Mouse (Mus musculus): Measurements from ENCODE around the gene Crb3. TPM values are rescaled to one million over a fixed set of nuclear protein-coding genes. Genes with fewer than 3 reads are reported as not detected.

Crb3 gene
- total RNA-seq (2015), result not detected in 2 replicates
- total RNA-seq (2017), result not detected in 2 replicates

DNA sequence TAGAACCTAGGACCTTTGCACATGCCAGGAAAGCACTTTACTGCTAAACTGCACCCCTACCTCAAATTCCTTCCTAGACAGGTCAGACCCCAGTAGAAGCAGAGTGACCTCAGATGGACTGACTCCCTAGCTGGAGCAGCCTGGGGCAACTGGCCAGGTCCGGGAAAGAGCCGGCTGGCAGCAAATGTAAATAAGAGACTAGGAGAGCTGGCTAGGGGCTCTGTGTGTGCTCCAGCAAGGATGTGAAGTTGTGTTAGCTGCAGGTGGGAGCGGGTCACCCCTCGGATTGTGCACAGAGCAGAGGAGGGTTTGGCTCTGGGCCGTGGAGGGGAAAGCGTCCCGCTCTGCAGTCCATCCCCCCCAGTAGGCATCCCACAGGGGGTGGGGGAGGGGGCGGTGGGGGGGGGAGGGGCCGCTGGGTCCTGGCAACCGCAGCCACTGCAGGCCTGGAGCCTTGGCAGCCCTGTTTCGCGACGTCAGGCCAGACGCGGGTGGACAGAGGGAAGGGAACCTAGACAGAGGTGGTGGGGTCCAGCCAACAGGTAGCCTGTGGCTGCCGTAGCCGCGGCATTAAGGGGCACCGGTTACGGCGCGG, at the start of gene Crb3:
Gene Crb3, plus strand, starts transcription at position 215 of the 595 bp plus-strand sequence.
- no peak for ATAC-seq (replicated peaks; ENCODE audit: poor library complexity)

DNA sequence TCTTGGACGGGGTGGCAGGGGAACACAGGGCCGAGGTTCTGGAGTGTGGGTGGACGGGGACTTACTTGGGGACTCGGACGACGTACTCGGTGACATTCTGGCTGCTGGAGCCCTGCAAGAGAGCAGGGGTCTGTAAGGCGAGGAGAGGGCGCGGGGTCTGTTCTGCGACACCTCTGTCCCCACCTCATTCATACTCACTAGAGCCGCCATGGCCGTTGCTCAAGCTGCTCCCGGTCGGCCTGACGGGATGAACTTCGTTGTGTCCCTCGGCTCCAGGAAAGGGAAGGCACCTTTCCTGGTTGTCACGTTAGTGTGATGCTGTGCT, 48.0 kb upstream of the Crb3 start:
- peak; percentile 40 for ATAC-seq (replicated peaks; ENCODE audit: poor library complexity)

DNA sequence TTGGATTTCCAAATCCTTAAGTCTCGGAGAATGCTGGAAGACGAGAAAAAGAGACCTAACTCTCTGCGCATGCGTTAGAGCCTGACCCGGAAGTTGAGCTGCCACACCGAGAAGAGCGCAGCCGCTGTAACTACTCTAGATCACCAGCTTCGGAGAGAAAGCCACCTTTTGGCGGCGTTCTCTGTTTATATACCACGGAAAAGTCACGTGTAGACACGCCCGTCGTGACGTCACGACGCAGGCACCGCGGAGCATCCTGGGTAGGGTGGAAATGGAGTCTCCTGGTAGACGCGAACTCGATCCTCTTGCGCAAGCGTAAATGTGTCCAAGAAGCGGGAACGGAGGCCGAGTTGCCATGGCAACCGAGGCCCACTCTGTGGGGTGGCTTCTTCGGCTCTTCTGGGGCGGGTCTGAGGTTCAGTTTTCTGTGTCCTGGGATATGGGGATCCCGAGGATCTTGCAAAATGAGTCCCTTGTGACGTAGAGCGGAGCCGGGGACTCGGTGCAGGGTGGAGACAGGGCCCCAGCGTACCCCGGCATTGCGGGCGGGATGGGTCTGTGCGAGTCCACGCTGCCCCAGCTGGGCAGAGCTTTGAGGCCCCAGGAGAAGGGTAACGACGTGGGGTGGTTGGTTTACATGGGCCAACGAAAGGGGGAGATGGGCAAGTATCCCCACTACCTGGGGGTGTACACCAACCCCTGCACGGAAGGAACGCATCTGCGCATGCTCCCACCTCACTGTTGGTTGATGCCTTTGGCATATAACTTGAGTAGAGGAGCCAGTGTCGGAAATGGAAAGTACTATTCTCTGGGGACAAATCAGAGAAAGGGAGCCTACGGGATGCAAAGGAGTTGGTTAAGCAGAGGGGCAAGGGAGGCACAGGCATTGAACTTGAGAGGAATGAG, 47.4 kb upstream of the Crb3 start, which contains the start of the genes Gtf2f1 and Gm17949:
Gene Gtf2f1, minus strand, starts transcription at position 53 of the 906 bp plus-strand sequence.
Gene Gm17949, plus strand, starts transcription at position 234 of the 906 bp plus-strand sequence.
- peak; percentile 81 for ATAC-seq (replicated peaks; ENCODE audit: poor library complexity)

DNA sequence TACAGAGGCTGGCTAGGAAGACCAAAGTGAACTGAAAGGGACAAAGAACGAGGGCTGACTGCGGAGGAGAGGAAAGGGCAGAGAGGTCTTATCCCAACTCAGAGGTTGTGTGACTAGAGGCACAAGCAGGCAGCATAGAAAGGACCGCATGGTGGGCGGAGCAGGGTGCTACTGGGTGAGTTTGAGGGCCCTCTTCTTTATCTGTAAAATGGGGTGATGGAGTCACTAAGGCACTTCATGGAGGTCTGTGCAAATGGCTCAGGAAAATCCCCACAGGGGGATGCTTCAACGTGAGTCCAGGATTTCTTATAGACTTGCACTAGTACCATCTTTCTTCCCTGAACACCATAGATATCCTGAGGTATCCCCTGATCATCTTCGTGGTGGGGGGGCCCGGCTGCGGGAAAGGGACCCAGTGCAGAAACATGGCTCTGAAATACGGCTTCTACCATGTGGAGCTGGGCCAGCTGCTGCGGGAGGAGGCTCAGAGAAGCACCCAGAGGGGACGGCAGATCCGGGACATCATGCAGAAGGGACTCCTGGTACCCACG, 46.6 kb upstream of the Crb3 start:
- ATAC-seq (replicated peaks; ENCODE audit: poor library complexity), result no peak

DNA sequence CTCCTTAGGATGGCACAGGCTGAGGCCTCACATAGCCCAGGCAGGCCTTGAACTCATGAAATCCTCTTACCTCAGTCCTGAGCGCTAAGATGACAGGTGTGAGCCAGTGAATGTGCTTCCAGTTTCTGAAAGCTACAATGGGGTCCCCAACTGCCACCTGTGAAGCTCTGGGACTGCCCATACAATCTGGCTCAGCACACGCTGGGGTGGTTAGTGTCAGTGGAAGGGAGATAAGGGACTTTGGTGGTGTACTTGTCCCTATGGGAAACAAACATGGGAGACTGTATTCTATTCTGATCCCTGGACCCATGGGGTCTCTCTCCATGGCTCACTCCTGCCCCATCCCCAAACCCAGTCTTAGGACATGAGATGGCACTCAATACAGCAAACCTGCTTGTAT, 39.2 kb upstream of the Crb3 start:
- ATAC-seq (replicated peaks; ENCODE audit: poor library complexity), result peak; percentile 75

DNA sequence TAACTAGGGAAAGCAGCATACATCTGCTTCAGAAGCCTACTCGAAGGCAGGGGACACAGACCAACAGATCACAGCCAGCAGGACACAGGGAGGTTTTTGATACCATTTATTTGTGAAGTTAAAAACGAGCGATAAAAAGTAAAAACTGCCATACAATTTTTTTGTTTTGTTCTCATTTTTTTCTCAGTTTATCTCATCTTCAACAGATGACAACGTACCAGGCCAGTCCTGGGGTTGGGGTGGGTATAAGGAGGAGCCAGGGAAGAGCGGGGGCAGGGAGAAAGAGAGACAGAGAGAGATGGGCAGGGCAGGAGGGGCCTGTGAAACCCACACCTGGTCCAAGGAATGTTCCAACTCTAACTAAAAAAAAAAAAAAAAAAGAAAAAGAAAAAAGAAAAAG, 37.9 kb upstream of the Crb3 start:
- peak; percentile 51 for ATAC-seq (replicated peaks; ENCODE audit: poor library complexity)

DNA sequence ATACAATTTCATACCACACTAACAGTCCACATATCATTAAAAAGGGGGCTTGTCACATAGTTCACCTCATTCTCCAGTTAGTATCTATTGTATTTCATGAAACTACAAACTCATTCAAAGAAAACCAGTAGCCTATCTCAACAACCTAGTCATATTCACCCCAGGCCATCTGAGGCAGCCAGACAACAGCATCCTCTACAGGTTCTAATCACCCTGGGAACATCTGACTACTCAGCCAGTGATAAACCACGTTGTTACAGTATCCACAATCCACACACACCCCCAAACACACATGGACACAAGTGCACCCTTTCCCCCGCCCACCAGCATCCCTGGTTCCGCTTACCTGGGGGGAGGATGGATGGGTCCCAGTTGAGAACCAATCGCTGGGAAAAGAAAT, 31.4 kb upstream of the Crb3 start:
- ATAC-seq (replicated peaks; ENCODE audit: poor library complexity), result no peak

DNA sequence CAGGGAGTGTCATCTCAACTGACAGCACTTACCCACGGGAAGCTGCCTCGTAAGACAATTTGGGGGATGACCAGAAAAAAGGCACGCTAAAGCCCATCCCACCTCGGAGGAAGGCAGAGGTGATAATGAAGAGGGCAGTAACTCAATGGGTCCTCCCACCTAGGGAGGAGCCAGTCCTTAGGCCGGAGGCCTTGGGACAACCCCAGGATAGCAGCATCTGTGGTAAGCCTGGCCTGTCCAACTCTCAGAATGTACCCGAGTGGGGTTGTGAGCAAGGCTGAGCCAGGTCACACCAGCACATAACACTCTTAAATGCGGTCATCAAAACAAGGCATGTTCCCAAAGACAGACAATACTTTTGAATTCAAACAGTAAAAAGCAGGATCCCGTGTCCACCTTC, 29.2 kb upstream of the Crb3 start:
- peak; percentile 13 for ATAC-seq (replicated peaks; ENCODE audit: poor library complexity)

DNA sequence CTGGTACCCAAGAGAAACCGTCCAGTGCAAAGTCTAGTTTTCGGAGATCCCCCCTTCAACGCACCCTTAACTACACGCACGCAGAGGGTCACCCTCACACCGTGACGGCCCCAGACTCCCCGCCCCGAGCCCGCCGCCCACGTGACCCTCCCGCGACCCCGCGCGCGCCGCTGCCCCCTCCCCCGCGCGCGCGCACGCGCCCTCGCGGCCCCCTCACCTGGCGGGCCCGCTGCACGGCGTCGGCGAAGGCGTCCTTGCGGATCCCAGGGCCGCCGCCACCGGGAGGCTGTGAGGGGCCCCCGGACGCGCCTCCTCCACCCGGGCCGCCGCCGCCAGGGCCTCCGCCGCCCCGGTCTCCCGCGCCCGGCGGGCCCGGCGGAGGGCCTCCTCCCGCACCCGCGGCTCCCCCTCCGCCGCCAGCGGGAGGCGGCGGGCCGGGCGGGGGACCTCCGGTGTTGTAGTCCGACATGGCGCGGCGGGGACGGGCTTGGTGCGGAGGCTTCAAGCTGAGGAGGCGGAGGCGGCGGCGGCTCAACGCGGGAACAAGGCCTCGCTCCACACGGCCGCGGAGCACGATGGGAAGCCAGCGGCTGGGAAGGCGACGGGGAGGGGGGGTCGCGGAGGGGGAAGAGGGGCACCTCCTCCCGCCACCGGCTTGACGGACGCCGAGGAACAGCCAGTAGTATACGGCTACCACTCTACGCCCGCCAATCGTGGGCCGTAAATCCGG, 27.8 kb upstream of the Crb3 start, which contains the start of gene Khsrp:
Gene Khsrp, minus strand, starts transcription at position 592 of the 730 bp plus-strand sequence.
- no peak for ATAC-seq (replicated peaks; ENCODE audit: poor library complexity)

DNA sequence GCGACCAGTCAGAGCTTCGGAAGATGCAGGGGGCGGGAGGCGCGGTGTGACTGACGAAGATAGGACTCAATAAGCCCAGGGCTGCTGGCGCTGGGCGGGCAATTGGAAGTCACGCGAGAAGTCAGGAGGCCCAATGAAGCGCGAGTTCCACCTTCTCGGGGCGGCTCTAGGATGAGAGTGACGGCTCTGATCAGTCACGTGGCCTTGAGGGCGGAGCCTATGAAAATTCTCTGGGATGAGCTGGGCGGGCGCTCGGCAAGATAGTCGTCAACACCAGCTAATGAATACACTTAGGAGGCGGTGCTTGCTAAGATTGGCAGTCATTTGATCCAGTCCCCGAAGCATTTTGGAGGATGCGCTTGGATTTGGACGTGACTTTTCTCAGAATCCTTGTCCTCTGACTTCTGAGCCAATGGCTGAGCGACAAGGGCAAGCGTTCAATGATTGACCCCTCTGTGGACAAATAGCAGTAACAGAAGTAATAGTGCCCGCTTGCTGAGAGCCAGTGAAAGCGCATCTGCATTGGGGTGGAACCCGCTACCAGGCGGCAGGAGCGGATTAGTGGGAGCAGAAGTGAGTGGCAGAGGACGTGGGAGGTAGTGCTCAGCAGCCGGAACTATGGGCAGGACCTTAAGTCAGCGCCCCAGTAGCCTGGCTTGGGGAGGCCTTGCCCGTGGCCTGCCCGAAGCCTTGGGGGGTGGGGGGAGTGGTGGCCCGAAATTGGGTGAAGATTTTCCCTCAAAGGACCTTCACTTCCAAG, 27.1 kb upstream of the Crb3 start:
- peak; percentile 77 for ATAC-seq (replicated peaks; ENCODE audit: poor library complexity)

DNA sequence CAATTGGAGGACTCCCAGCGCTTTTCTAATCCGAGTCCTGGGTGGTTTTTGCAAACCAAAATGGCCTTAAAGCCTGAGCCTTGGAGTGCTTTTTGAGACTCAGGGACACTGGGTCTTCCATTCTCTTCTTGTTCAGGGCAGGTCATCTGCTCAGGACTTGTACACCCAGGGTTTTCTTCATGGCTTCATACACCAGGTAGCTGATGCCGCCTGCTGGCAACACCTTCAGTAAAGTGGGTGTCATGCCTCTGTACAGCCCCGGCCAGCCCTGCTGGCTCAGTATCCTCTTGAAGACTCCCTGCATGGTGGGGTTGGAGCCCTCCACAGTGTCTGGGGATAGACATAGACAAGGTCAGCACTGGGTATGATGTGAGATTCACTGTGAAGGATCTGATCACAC, 26.1 kb upstream of the Crb3 start:
- no peak for ATAC-seq (replicated peaks; ENCODE audit: poor library complexity)

DNA sequence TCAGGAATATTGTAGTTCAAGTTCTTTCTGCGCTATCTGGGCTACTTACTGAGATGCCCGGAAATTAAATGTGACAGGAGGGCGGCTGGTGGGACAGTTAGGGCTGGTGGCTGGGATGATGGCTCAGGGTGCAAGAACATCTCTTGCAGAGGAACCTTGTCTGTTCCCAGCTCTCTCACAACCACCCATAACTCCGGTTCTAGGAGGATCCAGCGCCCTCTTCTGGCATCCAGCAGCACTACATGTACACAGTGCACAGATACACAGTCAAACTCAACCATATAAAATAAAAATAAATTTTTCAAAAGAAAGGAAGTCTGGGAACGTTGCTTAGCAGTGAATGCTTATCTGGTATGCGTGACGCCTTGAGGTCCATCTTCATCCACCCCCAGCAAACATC, 19.9 kb upstream of the Crb3 start:
- peak; percentile 68 for ATAC-seq (replicated peaks; ENCODE audit: poor library complexity)

DNA sequence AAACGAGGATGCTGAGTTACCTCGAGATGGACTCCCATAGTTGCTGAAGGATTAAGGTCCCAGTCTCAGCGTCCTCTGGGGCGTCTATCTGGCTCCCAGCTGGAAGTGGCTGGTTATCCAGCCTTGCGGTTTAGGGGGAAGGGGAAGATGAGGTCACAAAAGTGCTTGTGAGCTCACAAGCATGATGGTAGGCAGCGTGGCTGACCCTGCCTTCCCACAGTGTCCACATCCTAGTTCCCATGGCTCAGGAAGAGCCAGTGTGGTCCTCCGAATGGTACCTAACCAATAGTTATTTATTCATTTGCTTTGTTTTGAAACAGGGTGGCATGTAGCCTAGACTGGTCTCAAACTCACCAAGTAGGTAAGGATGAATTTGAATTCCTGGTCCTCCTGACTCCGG, 17.4 kb upstream of the Crb3 start, which contains the start of gene Slc25a41:
Gene Slc25a41, minus strand, starts transcription at position 101 of the 400 bp plus-strand sequence.
- no peak for ATAC-seq (replicated peaks; ENCODE audit: poor library complexity)

DNA sequence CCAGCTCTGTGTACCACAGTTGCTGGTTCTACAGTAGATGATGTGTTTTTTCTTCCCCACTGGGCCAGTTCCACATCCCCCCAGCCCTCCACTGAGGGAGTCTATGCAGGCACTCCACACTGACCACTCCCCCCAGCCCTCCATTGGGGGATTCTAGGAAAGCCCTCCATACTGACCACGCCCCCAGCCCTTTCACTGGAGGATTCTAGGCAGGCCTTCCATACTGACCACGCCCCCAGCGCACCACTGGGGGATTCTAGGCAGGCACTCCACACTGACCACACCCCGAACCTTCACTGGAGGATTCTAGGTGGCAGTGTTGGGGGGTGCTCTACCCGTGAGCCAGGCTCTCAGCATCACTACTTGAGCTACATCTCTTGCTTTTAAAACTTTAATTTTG, 11.5 kb upstream of the Crb3 start:
- 0 out of 2 replicates have a peak, but pooled peaks have one; percentile 8 for ATAC-seq (replicated peaks; ENCODE audit: poor library complexity)

DNA sequence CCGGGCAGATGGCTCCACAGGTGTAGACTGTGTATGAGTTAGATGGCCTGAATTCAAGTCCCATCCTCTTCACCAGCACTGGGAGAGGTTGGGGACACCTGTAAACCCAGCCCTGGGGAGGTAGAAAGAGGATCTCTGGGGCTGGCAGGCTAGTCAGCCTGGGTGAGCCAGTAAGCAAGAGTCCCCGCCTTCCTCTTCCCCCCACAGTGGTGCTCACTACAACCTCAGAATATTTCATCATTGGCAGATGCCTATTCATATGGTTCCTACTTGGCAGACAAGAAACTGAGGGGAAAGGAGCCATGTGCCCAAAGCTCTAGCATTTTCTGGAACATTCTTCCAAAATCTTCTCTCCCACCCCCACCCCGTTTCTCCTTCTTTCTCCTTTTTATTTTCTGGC, 10.1 kb upstream of the Crb3 start:
- ATAC-seq (replicated peaks; ENCODE audit: poor library complexity), result peak; percentile 81

DNA sequence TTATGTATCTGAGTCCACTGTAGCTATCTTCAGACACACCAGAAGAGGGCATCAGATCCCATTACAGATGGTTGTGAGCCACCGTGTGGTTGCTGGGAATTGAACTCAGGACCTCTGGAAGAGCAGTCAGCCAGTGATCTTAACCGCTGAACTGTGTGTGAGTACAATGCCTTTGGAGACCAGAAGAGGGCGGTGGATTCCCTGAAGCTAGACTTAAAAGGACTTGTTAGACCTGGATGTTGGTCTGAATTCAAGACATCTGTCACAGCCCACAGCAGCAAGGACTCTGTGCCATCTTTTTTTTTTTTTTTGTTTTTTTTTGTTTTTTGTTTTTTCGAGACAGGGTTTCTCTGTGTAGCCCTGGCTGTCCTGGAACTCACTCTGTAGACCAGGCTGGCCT, 7.2 kb upstream of the Crb3 start:
- peak; percentile 83 for ATAC-seq (replicated peaks; ENCODE audit: poor library complexity)

DNA sequence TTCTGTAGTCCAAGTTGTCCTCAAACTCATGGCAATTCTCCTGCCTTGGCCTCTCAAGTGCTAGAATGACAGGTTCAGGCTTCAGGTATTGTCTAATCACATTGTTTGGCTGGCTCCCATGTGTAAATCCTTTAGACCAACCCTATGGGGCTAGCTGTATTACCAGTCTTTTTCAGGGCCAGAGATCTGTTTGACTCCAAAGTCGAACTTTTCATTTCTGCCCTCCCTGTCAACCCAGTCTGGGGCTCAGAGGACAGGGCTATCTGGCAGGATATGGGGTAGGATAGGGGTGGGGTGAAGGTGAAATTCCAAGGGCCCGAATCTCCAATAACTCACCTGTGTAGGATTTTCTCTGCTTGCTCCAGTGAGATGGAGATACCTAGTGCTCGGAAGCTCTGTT, 2.7 kb upstream of the Crb3 start:
- no peak for ATAC-seq (replicated peaks; ENCODE audit: poor library complexity)

DNA sequence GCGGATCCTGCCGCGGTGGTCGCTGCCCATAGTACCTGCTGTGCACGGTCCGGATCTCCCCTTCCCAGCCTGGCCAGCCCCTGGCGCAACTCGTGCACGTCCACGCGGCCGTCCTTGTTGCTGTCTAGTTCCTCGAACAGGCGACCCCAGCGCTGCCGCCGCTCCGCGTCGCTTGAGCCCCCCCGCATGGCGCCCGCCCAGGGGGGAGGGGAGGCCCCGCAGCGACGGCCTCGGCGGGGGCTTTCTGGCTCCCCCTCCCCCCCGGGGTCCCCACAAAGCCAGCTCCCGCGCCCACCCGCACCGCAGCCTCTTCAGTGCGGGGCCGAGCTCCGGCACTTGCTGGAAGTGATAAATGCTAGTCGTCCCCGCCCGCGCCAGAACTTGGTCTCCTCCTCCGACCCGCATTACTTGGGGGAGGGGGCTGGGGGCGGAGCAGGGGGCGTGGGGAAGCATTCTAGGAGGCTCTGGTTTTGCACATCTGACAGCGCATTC, 627 bp downstream of the Crb3 start, which contains the start of gene Slc25a23:
Gene Slc25a23, minus strand, starts transcription at position 378 of the 492 bp plus-strand sequence.
- ATAC-seq (replicated peaks; ENCODE audit: poor library complexity), result 0 out of 2 replicates have a peak, but pooled peaks have one; percentile 5

DNA sequence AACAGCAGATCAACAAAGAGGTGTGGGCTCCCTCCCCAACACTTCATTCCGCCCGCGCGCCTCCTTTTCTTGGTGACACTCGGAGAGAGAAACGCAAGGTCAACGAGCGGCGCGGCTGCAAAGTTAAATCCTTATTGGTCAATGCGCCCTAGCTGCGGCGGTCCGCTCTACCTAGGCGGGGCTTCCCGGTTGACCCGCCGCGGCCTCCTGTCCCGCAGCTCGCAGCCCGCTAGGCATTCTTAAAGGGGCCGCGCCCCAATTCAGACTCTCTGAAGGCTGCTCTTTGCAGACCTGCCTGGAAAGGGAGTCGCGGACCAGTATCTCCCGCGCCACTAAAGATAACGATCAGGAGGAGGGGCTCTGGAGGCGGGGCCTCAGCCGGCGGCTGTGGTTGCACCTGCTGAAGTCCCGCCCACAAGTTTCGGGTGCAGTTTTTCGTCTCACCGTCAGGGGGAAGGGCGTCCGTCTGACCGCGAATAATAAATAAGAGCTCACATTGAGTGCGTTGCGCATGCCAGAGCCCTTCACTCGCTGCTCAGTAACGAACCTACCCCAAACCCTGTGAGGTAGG, 1.4 kb downstream of the Crb3 start:
- peak; percentile 85 for ATAC-seq (replicated peaks; ENCODE audit: poor library complexity)

DNA sequence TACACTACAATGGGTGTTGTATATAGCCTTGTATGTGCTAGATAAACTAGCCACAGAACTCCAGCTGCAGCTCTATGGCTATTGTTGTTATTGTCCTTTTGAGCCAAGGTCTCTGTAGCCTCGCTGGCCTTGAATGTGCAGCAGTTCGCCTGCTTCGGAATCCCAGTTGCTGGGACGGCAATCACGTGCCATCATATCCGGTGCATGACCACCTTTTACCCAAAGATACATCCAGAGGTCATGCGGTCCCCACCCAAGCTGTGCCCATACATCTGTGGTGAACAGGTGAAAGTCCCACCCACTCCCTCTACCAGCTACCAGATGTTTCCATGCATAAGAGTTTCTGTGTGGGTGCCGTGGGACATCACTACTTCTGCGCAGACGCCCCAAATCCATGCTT, 2.2 kb downstream of the Crb3 start:
- no peak for ATAC-seq (replicated peaks; ENCODE audit: poor library complexity)
